Mouse (Mus musculus): ENCODE results near the gene Il2rg.

DNA sequence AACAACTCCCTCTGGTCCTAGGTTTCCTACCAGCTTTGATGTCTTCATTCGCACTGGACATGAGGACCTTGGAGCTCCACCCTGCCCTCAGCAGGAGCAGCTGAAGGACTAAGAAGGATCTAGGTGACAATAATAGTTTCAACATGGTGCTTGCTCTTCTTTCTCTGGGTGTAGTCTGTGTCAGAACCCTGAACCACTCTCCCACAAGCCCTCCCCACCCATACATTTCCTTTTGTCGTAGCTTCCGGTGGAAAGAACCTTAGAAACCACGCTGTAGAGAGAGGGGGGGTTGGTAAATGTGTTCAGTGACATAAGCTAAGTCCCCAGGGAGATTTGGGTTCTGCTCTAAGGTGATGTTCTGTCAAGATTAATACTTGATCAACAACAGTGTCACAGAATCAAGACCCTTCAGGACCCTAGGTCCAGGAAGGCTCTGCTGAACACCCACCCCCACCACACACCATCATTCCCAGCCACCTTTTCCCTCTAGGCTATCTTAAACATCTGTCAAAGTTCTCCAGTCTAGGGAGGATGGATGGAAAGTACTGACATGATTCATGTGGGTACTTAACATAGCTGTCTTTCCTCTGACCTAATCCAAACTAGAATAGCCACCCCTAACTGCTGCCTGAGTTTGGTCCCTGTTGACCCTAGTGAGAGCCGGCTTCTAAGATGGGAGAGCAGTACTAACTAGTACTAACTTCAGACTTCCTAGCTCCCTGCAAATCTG lies at the start of gene Il2rg:
- no peak for TF ChIP-seq POLR2A (IDR thresholded peaks at IDR 0.05; ENCODE audit: insufficient read depth, low read length)
- TF ChIP-seq CTCF (IDR thresholded peaks at IDR 0.05; ENCODE audit: low read depth, low read length): no peak
- no peak for TF ChIP-seq EP300 (IDR thresholded peaks at IDR 0.05; ENCODE audit: insufficient read depth, low read depth, low read length)
